Mouse (Mus musculus): Measurements from ENCODE around the gene Vcan.

The Vcan gene

DNA sequence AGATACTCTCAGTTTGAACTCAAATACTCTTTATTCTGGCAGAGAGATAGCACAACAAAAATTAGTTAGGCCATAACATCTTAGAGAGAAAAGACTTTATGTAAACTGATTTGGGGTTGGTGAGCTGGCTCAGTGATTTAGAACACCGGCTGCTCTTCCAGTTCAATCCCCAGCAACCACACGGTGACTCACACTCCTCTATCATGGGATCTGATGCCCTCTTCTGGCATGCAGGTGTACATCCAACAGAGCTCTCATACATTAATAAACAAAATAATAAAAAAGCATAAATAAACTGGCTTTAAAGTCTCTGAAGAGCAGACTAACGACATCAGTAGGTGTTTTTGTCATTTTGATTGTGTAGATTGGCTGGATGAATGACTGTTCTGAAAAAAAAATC lies 21.8 kb downstream of the Vcan start:
- no peak for DNase-seq (ENCODE audit: low spot score)

DNA sequence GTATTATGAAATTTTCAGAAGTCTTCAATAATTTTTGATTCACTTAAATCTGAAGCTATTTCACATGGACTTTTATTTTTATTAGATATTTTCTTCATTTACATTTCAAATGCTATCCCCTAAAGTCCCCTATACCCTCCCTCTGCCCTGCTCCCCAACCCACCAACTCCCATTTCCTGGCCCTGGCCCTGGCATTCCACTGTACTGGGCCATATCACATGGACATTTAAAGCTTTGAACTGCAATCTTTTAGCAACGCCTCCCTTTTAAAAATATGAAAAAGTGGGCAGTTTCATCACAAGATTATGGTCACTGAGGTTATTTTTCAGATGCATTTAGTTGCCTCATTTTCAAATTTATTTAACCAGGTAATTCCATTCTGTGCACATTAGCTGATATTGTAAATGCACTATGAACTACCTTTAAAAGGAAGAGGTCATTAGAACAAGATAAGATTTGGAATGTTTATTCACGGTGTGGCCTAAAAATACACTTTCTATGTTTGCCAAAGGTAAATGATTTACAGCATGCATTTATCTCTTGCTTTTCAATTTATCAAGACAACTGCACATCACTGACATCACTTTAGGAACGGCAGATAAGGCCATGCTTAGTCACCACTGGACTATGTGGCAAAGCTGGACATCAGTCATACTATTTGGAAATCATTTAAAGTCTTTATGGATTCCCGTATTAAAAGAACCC lies 32.7 kb downstream of the Vcan start:
- DNase-seq (ENCODE audit: low spot score): no peak

DNA sequence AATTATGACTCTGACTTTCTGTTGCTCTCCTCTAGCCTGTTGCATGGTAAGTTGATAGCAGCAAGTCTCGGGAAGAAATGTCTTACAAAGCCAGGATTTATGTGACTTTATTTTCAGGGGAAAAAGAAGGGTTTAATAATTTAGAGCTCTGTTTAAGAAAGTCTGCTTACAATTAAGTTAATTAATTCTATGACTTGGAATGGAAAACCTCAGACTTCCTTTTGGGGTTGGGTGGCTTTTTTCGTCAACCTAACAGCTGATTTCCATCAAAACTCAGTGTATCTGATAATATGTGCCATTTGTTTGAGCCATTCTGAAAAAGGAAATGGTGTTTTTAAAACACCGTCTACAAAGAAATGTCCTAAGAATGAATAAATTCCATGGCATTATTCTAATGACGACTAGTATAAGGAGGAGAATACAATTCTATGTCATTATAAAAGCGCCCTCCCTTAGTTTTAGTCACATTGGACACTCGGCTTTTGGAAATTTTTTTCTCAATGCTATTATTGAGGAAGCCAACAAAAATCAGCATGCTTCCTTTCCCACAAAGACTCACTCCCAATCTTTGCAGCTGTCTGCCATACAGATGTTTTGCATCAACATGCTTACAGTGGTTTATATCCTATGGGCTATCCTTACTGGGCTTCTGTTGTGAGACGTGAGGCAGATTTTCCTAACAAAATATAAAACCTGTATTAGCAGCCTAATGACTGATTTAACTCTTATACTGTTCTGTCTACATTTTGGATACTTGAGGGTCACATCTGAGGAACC lies 34.0 kb downstream of the Vcan start:
- no peak for DNase-seq (ENCODE audit: low spot score)

DNA sequence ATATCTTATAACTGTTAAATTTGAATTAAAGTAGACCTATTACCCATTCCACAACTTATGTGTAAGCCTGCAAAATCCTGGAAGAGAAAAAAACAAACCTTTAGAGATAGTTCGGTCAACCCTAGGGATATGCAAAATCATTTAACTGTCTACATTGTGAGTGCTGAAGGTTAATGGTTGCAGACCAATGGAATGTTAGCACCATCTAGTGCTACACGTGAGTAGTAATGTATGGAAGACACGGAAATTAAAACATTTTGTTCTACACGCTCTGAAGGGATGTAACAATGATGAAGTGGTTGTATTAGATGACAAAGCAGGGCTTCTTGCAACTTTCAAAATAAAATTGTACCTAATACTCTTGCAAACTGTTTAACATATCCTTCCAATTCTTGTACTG lies 39.9 kb downstream of the Vcan start:
- DNase-seq (ENCODE audit: low spot score): no peak

DNA sequence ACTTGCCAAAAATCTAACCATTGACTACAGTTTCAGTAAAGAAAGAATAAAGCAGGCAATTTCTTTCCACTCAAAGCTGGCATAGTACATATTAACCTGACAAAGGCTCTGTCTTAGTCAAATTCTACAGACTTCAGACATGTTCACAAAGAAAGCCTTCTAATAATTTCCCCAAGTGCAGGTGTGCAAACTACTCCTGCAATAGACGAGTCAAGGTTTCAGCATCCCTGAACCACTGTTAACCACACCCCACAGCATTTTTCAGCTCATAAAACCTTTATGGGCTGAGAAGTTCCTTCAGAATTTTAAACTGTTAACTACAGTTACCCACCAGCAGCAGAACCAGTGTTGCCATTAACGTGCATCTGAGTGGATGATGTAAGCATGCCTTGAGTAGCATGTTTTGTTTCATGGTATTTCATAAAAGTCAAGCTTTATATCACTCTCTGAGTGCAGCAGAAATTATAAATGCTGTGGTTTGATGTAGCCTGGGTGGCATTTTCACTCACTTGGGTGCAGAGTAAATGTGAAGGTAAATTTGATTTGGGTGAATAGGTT lies 42.2 kb downstream of the Vcan start:
- no peak for DNase-seq (ENCODE audit: low spot score)

DNA sequence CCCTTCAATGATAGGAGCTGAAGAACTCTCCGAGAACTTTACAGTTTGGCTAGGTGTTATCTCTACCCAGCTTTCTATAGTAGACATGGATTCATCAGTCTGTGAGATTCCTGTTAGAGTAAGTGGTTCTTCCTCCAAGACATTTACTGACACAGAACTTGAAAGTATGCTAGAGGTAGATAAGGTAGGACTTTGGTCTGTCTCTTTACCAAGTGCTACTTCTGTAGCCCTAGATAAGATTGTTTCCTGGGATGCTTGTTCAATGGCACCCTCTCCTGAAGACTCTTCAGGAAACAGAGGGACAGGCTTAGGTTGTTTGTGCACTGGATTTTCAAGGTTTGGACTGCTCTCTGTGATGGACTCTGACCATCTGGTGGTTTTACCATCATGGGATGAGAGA lies 49.7 kb downstream of the Vcan start:
- DNase-seq (ENCODE audit: low spot score): no peak

DNA sequence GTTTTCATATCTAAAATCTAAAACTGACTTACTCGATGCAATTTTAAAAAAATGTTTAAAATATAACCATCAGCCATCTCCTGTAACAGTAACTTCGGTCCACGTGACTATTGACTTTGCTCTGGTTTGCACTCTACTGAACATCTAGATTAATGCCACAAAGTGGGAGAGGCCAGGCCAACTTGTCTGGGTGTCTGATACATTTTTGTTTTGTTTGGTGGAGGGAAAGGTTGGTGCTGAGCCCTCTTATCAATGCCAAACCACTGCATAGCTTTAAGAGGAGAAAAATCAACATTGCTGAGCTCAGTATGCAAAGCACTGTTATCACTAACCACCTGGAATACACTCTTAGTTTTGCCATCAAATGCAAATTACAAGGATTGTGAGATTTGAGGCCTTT lies 58.8 kb downstream of the Vcan start:
- no peak for DNase-seq (ENCODE audit: low spot score)

DNA sequence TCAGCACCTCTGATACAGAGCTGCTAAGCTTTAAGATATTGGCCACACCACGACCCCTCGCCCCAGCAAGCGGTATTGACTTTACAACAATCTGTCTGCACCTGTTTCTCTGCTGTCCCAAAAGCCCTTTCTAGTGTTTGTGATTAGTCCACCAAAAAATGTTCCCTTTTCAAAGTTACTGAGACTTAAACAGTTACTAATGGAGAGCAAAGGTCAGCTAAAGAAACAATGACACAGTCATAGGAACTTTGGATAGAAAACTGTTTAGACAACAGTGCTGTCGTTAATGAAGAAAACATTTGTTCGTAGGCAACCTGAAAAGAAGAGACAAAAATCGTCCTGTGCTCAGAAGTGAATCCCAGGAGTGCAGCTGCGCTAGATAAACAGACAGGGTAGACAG lies 60.1 kb downstream of the Vcan start:
- DNase-seq (ENCODE audit: low spot score): no peak

DNA sequence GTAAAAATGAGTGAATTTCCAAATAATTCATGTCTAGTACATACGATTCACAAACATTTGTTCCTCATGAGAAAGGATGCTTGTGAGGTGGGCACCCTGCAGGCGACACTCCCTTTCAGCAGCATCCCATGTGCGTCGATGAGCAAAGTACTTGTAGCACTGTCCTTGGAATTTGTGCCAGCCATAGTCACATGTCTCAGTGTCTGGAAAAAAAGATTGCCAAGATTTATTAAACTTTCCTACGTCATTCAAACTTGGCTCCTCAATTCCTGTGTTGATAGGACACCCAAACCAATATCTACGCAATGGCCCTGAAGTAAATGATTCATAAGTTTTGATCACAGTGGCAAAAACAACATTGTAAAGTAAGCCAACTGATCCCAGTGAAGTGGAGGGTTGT lies 62.6 kb downstream of the Vcan start:
- DNase-seq (ENCODE audit: low spot score): no peak

DNA sequence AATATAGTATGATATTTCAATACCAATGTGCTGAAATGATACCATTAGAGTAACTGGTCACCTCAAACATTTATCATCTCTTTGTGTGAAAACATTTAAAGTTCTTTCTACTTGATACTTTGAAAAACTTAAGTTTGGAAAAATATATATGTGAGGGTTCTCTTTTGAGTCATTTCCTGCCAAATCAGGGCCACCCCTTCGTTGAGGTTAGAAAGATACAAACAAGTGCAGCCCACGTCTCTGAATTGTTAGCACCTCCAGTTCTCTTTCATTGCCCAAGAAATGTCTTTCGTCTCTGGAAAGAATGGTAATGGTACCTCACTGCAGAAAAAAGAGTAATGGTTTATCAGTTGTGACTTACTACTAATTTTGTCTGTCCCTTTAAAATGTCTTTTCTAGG lies 71.8 kb downstream of the Vcan start:
- DNase-seq (ENCODE audit: low spot score): no peak

DNA sequence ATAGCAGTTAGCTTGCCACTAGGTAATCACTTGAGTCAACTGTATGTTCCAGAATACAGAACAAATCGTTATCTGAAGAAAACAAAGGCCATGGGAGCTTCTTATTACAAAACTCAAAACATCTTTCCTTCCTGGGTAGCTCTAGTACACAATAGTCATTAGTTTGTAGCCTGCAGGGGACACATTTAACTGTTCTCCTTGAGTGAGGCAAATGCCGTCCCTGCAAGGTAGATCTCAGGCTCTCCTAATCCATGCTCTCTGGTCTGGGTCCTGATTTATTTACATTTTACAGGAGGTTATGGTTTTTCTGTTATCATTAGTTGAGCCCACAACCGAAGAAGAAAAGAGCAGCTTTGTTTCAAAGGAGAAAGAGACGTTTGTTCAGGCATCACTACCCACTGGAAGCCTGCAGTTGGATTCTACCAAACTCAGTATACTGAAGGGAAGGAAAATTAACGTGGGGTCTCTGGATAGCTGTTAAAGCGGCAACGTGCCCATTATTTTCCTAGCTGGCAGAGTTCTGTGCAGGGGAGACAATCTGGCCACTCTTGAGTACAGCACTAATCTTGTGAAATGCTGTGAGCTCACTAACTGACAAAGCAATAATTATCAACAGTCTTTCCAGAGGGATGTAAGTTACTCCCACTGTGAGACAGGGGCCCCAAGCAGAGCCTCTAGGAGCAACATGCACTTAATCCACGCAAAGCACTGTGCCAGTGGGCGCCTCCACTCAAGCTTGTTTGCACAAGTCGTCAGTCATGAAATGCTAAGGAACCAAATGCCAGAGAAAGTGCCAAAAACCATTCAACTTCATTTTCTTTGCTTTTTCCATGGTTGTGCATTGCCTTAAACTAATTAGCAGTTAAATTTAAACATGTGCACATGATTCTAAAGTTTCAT lies 73.1 kb downstream of the Vcan start:
- DNase-seq (ENCODE audit: low spot score): no peak

DNA sequence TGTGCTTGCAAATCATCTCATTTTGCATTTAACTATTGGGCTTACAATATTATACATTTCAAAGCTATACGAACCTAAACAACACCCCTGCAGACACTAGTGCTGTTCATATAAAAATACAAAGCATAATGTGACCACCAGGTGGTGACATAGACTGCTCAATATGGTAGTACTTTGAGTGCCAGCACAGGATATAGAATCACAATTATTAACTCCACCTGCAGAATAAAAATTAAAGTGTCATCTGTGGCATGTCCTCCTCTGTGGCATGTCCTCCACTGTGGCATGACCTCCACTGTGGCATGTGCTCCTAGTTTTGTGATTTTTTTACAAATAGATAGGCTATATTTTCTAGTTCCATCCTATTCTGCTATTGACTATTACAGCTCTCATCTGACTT lies 74.2 kb downstream of the Vcan start:
- no peak for DNase-seq (ENCODE audit: low spot score)

DNA sequence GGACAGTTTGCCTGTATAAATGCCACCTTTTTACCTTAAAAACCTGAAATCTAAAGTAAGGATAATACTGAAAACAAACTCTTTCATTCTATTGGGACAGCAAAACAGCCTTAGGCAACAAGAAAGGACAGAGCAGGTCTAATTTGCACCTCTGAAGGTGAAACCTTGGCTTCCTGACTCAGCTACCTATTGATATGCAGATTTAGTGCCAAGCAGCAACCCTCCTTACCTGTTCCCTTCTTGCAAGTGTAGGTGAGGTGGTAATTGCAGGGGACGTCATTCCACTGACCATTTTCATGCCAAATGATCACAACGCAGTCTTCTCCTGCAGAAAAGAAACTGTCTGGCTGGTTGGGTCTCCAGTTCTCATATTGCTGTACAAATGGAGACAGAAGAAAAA lies 80.6 kb downstream of the Vcan start:
- DNase-seq (ENCODE audit: low spot score): no peak

DNA sequence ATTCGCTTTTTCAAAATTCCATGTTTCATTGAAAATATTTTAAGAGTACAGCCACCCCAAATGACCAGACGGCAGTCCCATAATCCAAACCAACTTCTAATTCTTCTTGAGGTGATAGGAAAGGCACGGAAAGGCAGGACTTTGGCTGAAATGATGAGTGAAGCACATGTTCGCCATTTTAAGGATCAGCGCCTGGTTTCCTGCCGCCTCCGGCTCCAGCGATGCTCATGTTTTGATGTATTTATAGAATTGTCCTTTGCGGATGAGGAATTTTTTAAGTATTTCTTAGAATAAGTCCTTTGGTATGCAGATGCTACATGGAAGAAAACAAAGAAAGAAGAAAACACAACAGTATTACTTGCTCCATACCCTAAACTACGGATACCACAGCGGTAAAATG lies 85.3 kb downstream of the Vcan start:
- no peak for DNase-seq (ENCODE audit: low spot score)

DNA sequence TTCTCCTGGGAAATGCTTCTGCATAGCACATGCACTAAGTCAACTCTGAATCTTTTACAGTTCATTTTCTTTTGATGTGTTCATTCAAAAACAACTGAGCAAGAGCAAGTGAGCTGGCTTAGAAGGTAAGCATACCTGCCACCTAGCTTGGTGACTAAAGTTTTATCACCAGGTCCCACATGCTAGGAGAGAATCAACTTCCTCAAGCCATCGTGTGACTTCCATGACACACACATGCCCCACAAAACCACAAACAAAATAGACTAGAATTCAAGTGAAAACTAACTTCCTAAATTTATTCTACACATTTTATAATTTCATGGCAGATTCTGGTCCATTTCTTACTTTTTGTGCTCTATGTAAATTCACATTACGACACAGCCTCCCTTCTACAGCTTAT lies 89.0 kb downstream of the Vcan start:
- DNase-seq (ENCODE audit: low spot score): no peak

DNA sequence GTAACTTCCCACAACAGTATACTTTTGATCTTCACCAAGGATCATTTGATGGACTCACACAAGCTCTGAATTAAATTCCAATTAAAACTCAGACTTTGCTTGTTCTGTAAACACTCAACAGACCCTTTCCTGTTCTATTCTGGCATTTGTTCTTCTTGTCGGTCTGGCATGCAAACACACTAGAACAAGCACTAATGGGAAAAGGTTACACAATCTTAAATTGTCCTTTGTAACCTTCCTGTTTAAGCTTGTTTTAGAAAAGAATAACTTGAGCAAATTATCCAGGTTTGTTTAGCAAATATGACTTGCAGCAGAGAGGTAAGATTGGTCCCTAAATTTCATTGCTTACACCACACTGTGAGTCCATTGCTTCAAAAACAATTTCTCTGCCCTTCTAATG lies 89.5 kb downstream of the Vcan start:
- no peak for DNase-seq (ENCODE audit: low spot score)

DNA sequence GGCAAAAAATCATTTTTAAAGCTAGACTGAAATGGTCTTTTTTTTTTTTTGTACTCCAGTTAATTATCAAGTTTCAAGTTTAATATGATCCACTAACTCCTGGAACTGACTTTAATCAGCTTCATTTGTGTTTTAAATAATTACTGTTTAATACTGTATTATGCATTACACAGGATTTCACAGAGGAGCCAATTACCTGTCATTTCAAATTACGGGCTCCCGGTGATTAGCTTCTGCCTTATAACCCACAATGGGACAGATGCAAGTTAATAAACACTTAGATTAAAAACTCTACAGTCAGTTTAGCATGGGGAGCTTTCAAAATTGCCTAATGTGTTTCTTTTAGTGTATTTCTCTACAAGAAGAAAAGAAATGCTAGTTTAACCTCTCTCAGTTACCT lies 96.7 kb downstream of the Vcan start:
- DNase-seq (ENCODE audit: low spot score): no peak

DNA sequence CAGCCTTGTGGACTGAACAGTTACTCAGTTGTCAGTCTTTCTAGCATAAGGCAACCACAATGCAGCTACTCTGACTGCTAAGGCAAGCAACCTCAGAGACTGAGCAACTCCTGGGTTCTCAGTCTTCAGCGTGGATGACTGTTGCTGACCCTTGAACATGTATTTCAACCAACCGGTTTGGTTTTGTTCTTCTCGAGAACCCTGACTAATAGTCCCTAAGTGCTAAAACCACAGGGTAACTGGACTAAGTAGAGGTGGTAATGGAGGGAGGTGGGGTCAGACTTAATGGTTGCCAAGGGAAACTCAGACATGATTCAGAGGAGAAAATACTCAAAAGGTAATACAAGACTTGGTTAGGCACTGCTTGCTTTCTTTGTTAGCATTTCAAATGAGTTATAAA lies 105.3 kb downstream of the Vcan start:
- DNase-seq (ENCODE audit: low spot score): no peak

DNA sequence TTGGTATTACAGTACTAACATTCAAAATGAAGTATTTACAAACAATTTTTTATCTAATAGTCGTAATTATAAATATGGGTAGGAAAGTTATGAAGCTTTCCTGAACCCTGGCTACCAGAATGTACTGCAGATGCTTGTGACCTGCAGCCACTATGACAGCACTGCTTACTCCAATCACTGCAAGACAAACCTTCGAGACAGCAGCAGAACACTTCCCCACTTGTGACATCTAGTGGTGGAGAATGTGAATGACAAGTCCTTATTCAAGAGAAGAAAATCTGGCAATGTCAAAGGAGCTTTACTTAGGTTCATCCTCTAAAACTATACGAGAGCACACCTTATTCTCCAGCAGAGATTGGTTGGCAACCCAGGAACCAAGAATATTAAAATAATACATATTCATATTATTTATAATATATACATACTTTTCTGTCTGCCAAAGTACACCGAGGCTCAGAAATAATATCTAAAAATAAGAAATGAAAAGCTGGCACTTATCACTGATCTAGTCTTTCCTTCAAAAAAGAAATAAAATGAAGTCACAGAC lies 108.1 kb downstream of the Vcan start:
- no peak for DNase-seq (ENCODE audit: low spot score)

DNA sequence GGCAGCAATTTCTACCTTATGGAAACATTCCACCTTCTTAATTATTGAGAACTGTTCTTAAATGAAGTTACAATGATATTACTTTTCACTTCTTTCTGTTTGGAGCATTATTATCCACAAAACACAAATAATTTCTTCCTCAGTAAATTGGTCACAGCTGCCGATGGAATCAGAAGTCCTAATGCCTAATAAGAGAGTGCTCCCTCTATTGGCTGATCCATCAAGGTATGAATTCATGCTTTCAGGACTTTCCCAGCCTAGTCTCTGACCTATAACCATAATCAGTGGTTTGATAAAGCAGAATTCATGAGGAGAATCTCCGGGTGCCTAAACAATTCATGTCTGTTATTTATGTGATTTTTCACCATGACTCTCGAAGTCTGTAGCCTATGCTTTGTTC lies 123.2 kb downstream of the Vcan start:
- DNase-seq (ENCODE audit: low spot score): no peak

DNA sequence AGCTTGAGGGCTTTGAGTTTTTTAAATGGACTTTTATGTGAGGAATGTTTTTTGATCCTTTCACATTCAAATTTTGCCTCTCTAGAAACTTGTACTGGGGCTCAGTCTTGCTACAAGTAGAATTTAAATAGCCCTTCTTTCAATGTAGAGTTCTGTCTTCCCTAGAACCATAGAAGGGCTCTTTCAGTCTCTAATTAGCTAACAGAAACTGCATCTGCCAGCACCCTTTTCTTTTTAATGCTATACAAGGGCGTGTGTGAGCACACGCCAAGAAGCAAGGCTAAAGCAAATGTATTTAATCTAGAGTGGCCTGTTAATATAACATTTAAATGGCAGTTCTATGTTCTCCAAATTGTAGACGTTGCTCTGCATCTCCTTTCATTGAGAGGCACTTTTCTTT lies 134.9 kb downstream of the Vcan start:
- DNase-seq (ENCODE audit: low spot score): no peak
